Mouse (Mus musculus): ENCODE measurements around the gene Fuca1.

GRCm38 (mm10) chr4:135879021-135879420 lies 41.5 kb upstream of the Fuca1 start:
- TF ChIP-seq POLR2A (IDR thresholded peaks at IDR 0.05; ENCODE audit: low read depth, low read length) = no peak
- no peak for TF ChIP-seq CTCF (conservative IDR thresholded peaks at IDR 0.05; ENCODE audit: insufficient read depth, insufficient read length, low read depth, low read length)
